Mouse (Mus musculus): ENCODE data around the gene Tigd3.
A peak's percentile ranks its signal among the peaks of the same experiment; 100 is the strongest.

The Tigd3 gene

DNA sequence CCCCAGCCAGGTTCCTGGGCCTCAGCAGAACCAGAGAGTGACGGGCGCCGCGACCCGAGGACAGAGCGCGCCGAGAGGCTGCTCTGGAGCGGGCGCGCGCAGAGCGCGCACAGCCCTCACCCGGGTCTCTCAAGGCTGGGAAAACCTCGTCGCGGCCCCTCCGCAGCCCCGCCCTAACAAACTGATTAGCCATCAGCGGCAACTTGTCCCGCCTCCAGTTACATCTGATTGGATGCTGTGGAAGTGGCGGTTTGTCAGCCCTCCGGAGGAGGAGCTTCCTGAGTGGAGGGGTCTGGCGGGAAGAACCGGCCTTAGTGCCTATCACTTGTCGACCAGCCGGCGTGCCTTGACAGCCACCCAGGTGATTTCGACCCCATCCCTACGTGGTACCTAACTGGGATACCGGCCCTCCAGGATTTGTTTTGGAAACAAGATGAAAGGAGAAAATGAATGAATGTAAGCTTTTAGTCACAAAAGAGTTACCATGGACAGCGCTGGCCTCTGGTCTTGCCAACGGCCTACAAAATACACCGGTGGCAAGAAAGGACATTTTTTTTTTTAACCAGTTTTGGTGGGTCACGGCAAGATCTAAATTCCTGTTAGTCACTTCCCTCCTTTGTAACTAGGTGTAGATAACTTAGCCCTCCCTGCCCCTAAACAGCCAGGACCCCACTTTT is at the start of gene Tigd3:
Gene Tigd3 (minus strand): TSS at position 148 of the 677 bp plus-strand sequence.
- DNase-seq (ENCODE audit: low read depth, low spot score): peak; percentile 88

DNA sequence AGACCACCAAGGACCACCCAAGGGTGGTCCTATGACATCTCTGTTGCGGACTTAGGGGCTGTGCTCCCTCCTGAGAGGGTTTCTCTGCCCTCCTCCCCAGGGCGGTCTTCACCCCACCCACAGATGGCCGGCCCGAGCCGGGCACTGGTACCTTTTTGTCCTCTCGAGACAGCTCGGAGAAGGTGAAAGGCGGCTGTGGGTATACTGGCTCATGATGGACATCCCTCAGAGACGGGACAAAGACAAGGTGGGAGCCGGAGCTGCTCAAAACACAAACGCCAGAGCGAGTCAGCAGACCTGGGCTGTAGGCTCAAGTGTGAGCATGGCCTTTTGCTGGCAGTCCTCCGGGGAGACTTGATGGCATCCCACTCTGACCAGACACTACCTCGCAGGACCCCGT is 49.5 kb upstream of the Tigd3 start:
- no peak for DNase-seq (ENCODE audit: low read depth, low spot score)

DNA sequence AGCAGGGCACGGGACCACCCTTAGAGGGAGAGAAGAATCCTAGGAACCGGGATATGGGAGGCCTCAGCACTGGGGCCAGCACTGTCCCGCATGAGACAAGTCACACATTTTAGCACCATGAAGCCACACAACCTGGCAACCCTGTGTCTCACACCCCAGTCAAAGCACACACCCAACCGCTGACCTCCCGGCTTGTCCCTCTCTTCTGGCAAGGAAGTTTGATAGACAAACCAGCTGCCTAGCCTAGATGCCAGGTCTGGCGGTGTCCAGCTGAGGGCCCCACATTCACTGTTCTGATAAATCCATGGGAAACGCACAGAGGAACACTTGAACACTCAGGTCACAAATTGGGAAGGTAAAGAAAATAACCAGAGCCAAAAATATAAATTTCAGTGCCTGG is 48.6 kb upstream of the Tigd3 start:
- no peak for DNase-seq (ENCODE audit: low read depth, low spot score)

DNA sequence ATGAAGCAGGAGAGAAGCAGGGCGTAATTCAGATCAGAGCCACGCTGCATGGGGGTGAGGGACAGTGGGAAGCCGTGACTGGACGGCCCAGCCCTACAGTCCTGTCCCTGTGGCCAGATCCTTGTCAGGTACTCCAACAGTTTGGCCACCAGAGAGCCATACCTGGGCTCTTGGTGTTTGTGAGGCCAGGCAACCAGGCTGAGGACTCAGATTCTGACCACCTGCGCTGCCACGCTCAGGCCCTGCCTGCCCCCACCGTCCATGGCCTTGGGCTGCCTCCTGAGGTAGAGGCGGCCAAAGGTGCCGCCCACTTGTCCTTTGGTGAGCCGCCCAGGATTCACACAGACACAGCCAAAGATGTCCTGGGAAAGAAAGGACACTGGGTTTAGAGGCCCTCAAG is 46.7 kb upstream of the Tigd3 start:
- DNase-seq (ENCODE audit: low read depth, low spot score): no peak

DNA sequence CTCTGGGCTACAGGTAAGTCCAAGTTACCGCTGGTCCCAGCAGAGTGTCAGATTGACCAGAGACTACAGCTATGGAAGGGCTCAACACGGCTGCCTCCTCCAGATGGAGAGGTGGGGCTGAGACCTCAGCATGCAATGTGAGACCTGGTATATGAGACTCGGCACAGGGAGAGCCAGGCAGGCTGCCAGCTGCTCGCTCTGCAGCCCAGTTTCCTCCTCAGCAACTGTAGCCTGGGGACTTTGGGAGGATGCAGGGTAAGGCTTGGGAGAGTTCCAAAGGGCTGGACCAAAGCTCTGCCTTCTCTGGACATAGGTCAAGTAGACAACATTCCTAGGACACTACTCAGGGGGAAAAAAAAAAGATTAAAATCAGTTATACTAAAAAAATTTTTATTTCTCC is 46.2 kb upstream of the Tigd3 start:
- no peak for DNase-seq (ENCODE audit: low read depth, low spot score)

DNA sequence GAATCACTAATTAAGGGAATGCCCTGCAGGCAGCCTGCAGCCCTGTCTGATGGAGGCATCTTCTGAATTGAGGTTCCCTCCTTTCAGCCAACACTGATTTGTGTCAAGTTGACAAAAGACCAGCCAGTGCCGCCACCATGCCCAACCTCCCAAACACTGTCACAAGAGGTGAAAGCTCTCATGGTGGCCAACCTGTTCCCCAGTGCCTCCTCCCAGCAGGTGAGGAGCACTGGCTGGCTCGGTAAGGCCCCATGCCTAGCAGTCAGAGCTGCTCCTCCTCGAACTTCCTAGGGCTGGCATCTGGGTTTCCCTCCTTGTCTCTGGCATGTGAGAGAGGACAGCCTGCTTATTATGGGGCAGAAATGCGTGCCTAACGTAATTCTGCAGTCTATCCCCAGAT is 45.8 kb upstream of the Tigd3 start:
- no peak for DNase-seq (ENCODE audit: low read depth, low spot score)

DNA sequence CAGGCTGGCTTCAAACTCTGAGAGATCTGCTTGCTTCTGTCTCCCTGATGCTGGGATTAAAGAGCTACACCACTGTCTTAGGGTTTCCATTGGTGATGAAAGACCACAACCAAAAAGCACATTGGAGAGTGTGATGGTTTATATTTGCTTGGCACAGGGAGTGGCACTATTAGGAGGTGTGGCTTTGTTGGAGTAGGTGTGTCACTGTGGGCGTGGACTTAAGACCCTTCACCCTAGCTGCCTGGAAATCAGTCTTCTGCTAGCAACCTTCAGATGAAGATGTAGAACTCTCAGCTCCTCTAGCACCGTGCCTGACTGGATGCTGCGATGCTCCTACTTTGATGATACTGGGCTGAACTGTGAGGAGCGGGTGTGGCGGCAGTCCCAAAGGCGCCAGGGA is 44.6 kb upstream of the Tigd3 start:
- no peak for DNase-seq (ENCODE audit: low read depth, low spot score)

DNA sequence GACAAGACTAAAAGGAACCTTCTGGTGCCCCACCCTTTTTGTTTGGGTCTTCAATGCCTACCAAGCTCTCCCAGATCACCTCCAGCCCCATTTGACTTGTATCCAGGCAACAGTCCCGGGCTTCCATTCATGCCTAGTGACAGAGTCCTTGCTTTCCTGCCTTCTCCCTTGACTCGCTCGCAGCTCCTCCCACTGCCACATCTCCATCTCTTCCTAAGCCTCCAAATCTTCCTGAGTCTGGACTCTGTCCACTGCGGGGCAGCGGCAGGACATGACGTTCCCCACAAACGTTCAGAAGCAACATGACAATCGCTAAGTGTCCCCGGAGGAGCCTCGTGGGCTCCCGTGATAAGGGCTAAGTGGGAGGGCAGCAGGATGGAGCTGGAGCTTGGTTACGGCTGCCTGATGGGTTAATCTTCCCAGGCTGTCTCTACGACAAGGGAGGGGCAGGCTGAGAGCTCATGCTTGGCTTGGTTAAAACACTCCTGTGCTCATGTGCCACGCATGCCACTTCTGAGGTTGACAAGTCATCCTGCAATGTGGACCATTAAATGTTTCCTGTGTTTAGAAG is 44.0 kb upstream of the Tigd3 start:
- peak; percentile 36 for DNase-seq (ENCODE audit: low read depth, low spot score)

DNA sequence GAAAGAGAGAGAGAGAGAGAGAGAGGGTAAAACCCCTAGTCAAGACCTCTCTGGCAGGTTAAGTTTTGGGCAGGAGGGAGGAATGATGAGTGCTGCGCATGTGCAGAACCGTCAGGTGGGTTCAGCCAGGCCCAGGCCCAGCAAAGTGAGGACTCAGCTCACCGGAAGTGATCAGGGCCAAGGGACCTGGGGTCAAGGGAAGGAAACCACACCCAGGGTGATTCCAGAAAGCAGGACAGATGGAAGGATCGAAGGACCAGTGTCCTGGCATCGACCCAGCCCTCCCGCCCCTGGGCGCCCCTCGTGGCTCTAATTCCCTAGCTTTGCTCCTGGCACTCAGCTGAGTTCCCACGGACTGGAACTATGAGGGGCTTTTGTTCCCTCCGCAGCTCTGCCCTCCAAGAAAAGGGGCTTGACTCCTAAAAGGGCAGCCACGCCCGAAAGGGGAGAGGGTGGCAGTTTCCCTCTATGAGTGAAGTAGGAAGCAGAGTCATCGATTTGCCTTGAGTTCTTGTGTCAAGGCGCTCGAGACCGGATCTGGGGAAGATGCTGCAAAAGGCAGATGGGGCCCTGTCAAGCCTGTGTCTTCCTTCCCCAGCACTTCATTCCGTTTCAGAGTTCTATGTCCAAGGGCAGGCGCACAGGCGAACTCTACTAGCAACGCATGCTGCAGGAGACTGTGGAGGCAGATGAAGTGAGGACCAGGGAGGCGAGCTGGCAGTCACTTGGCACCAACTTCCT is 43.3 kb upstream of the Tigd3 start:
- DNase-seq (ENCODE audit: low read depth, low spot score): no peak

DNA sequence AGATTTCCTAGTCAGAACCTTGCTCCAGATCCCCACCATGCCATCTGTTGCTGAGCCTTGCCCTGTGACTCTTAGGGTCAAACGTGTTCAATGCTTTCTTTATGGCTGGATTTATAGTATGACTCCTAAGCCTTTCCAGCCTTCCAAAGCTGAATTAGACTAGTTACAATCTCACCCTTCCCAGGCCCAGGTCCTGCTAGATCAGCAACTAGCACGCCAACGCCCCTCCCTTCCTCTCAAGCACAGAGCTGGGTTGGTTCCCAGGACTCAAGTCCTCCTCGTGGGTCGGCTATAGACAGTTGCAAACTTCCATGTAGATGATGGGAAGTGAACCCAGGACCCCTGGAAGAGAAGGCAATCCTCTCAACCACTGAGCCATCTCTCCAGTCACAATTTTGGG is 41.7 kb upstream of the Tigd3 start:
- DNase-seq (ENCODE audit: low read depth, low spot score): no peak

DNA sequence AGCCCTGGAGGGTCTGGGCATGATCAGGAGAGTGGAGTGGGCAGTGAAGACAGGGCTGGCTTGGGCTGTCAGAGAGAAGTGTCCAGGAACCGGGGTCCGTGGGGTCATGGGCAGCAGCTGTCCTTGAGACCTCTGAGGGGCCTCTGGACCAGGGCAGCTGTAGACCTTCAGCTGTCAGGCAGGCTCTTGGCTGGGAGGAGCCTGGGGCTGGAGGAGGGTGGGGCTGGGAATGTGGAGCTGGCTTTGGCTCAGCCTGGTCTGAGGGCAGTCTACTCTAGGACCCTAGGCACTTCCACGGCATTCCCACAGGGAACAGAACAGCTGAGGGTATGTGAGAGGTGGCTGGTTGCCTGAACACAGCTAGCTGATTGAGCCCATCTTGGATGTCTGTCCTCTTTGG is 41.3 kb upstream of the Tigd3 start:
- DNase-seq (ENCODE audit: low read depth, low spot score): no peak

DNA sequence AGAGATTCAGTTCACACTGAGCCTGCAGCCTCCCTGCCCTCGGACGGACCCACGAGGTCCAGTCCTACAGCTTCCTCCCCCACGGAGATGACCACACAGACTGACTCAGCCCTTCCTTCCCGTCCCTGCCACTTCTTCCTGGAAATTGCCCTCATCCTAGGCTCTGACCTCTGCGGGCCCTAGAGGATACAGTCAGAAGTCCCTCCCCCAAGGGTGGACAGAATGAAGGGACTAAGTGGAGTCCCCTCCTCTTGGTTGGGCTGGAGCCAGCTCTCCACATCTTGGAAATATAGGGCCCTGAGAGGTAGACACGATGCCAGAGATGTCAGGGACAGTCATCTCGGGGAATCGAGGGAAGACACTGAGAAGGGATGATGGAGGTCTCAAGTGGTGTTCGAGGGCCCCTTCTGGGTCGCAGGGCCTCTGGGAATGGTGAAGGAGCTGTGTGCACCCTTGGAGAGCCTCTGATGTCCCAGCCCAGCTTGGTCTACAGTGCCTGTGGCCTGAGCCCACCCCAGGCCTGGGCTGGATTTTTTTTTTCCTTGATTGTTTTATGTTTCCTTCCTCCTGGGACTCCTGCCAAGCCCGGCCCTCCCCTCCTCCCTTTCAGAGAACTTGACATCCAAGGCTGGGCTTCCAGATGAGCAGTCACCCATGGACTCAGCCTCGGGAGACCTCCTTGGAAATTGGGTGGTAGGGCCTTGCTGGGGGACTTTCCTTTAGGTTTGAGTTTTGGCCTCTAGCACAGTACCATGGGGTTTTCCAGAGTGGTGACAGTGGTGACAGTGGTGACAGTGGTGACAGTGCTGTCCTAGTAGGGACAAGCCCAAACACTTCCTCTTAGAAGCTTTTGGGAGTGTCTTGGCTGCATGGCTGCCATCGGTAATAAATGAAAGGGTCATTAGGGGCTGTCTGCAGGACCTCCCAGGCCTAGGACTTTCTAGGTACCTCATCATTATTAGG is 36.0 kb upstream of the Tigd3 start:
- no peak for DNase-seq (ENCODE audit: low read depth, low spot score)

DNA sequence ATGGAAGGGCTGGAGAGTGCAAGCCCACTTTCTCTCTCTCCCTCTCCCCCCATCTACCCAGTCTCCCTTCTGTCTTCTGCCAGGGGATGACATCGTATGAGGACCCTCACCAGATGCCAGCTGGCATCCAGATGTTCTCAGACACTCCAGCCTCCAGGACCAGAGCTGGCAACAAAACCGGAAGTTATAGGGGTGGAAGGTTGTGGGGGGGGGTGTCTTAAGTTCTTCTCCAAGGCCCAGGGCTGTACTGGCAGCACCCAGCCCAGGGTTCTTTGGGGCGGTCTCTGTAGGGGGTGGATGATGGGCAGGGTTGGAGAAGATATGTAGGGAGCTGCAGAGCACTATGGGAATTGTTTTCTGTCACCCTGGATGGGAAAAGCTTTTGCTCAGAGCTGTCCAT is 34.6 kb upstream of the Tigd3 start:
- no peak for DNase-seq (ENCODE audit: low read depth, low spot score)

DNA sequence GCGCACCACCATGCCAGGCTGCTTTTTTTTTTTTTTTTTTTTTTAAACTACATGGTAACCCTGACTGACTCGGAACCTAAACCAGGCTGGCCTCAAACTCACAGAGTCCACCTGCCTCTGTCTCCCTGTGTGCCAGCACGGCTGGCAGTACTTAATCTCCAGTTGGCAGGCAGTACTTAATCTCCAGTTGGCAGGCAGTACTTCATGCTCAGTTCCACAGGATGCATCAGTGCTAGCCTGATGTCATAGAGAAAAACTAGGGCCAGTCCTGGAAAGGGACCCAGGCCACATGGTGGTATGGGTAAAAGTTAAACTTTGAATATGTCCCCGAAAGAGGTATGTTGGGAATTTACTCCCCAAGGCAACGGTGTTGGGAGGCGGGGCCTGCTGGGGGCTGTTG is 34.2 kb upstream of the Tigd3 start:
- no peak for DNase-seq (ENCODE audit: low read depth, low spot score)

DNA sequence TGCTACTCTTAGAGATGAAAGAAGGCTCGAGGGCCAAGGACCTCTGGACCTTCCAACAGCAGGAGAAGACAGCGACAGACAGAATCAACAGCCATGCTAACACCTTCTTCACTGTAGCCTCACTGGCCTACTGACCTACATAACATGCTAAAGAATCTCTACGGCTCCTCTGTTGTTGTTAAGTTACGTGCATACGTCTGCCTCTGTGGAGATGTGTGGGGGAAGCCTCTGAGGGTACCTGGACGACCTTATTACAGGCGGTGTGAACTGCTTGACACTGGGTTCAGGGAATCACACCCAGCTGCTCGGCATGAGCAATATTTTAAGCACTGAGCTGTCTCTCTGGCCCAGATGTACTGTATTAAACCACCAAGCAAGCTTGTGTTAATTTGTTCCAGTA is 33.6 kb upstream of the Tigd3 start:
- DNase-seq (ENCODE audit: low read depth, low spot score): no peak

DNA sequence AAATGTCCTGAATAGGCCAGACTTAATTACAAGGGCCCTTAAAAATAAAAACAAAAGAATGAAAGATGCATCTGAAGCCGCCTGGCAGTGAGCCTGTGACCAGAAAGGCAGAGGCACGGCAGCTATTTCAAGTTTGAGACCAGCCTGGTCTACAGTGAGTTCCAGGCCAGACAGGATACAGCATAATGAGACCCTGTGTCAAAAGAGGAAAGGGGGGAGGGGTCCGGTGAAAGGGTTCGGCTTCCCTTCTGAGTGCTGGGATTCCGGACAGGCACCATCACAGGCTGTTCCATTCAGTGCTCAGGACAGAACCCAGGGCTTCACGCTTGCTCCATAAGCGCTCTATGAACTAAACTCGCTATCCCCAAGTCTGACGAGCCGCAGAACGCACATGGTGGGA is 33.1 kb upstream of the Tigd3 start:
- DNase-seq (ENCODE audit: low read depth, low spot score): no peak

DNA sequence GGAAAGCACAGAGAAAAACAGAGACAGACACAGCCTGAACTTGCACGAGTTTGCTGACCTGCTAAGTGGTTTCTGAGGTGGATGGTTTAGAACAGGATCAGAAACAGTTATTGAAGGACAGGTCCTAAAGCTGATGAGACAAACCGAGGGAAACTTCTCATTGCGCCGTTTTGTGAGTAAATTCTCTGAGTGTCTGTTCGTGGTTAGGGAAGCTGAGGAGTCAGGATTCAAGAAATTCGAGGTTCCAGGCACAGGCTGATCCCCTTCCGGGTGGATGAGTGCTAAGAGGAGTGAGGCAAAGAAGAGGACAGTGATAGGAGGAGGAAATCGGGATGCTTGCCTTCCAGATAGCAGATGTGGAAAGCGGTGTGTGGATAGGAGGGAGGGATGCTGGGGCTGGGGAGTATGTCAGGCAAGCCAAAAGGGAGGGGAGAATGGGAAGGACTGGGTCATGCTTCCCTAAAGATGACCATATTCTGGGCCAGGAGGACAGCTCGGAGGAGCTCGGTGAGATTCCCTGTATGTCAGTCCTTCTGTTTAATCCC is 31.4 kb upstream of the Tigd3 start:
- no peak for DNase-seq (ENCODE audit: low read depth, low spot score)

DNA sequence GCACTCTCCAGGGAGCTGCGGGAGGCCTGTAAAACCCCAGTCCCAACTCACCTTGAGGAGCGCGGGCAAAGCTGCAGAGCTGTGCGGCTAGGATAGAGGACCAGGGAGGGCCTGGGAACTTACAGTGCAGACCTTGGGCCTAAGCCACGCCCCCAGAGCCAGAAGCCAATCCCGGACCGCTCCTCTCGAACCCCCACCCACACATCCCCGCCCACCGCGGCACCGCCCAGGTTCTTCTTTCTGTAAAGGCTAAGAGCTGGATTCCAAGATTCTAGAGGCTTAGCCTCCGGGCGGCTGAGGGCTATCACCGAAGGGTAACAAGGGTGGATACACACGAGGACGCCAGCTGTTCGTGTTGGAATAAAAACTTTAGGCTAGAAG is 30.8 kb upstream of the Tigd3 start, which contains the start of gene Cdc42ep2:
Gene Cdc42ep2 (minus strand): TSS at position 104 of the 381 bp plus-strand sequence.
- peak; percentile 94 for DNase-seq (ENCODE audit: low read depth, low spot score)

DNA sequence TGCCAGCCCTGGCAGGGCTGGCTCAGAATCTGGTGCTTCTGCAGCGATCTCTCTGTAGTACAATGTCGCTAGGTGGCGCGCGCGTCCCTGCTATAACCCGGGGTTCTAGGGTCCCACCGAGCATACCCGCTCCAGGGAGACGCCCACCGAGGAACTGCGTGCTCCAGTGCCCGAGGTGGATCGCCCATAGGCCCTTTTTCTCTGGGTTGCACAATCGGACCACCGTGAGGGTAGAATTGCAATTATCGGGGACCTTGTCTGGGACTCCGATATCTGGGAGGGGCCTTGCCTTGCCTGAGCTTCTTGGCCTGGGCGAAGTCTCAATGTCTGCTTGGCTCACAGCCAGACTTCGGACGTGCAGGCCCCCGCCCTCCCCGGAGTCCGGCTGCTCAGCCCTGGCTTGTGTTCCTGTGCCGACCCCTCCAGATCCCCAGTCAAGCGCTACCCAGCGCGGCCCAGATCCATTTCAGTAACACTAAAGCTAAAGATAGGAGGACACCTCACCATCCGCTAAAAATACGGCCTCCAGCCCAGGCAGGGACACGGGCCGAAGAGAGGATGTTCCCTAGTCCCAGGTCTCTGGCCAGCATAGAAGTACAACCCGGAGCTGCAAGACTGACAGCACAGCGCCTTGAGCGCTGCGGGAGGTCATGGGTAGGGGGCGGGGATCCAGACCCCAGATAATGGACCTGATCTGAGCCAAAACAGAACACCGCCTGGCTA is 30.2 kb upstream of the Tigd3 start:
- DNase-seq (ENCODE audit: low read depth, low spot score): peak; percentile 75

DNA sequence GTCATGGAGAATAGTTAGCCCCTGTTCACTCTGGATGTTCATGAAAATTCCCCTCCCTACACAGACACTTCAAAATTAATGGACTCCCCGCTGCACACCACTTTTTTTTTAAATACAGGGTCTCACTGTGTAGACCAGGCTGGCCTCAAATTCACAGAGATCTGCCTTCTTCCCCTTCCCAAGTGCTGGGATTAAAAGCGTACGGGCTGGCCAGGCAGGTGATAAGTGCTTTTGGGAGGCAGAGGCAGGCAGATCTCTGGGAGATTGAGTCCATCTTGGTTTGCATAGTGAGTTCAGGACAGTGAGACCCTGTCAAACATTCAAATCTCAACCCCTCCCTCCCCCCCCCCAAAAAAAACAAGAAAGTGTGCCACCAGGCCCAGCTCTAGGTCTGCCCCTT is 29.0 kb upstream of the Tigd3 start:
- DNase-seq (ENCODE audit: low read depth, low spot score): no peak

Measured in c-Kit-negative CD71-positive TER-119-positive erythroid progenitor cells, embryonic 14.5 days (primary cell).